Mouse (Mus musculus) hindbrain, embryonic 13.5 days (tissue): ENCODE results near the gene Spata25. TPM values are rescaled to one million over a fixed set of nuclear protein-coding genes. Genes with fewer than 3 reads are reported as not detected.
A peak's percentile ranks its signal among the peaks of the same experiment; 100 is the strongest.
"Not testable (repeated sequence)": the region's sequence is repeated elsewhere in the genome, so short reads cannot be mapped to it uniquely, and the experiment has no call there.

Experiments
- ATAC-seq: fragments of 200-750 bp; cut with Nextera tagmentation; 2 replicates; pipeline ENCODE4 v1.8.0; 2017; ENCODE audit warnings: moderate TSS enrichment; ENCODE audit not compliant: low FRiP score
- H3K27ac ChIP-seq: fragments of 300-500 bp; sonication (generic); 2 replicates; pipeline ENCODE4 v1.5.1; 2015; ENCODE audit warnings: inconsistent platforms, mild to moderate bottlenecking, moderate library complexity
- H3K27me3 ChIP-seq: fragments of 300-500 bp; sonication (generic); 2 replicates; pipeline ENCODE4 v1.6.1; 2015; ENCODE audit warnings: mild to moderate bottlenecking, inconsistent platforms
- H3K36me3 ChIP-seq: fragments of 300-500 bp; sonication (generic); 2 replicates; pipeline ENCODE4 v1.6.1; 2015; ENCODE audit warnings: mild to moderate bottlenecking, inconsistent platforms
- H3K4me1 ChIP-seq: fragments of 300-500 bp; sonication (generic); replicated peaks from 2 replicates; pipeline ENCODE4 v1.6.1; 2015; ENCODE audit warnings: inconsistent platforms
- H3K4me2 ChIP-seq: fragments of 300-500 bp; sonication (generic); 2 replicates; pipeline ENCODE4 v1.6.1; 2015; ENCODE audit warnings: inconsistent platforms, mild to moderate bottlenecking, moderate library complexity
- H3K4me3 ChIP-seq: fragments of 300-500 bp; sonication (generic); 2 replicates; pipeline ENCODE4 v1.5.1; 2015; ENCODE audit warnings: mild to moderate bottlenecking, inconsistent platforms
- H3K9ac ChIP-seq: fragments of 300-500 bp; sonication (generic); 2 replicates; pipeline ENCODE4 v1.6.1; 2015; ENCODE audit warnings: mild to moderate bottlenecking, inconsistent platforms
- H3K9me3 ChIP-seq: fragments of 300-500 bp; sonication (generic); 2 replicates; pipeline ENCODE4 v1.6.1; 2016; ENCODE audit warnings: inconsistent platforms
- WGBS: fragments of 180-500 bp; shearing (Covaris S2); methylation state at CpG from one replicate; pipeline ENCODE4 v1.1.7; 2015; 5-methylcytosine and 5-hydroxymethylcytosine counted together
- polyA plus RNA-seq: library from polyadenylated mRNA; unstranded; fragments of >200 nt; fragmentation: Nextera tagmentation; extraction: Ambion mirVana; gene quantifications from 2 replicates; pipeline ENCODE4 v1.2.1, GENCODE M21; 2015

Spata25 gene
- polyA plus RNA-seq, 1 experiment from 2014 or later: not detected

- H3K9ac ChIP-seq, H3K4me2 ChIP-seq, H3K27me3 ChIP-seq, H3K9me3 ChIP-seq, ATAC-seq, H3K27ac ChIP-seq, H3K4me3 ChIP-seq: not testable (repeated sequence)
- peaks cover 78% of the 10 kb centered on the region for H3K36me3 ChIP-seq
- peaks cover 16% of the 10 kb centered on the region for H3K4me1 ChIP-seq
- 84% methylated on average over 6 of the region's 6 CpGs for WGBS
These were observed 29.8 kb downstream of the Spata25 start for GRCm38 (mm10) chr2:164798554-164798953.

- H3K27me3 ChIP-seq: no peaks in the 10 kb centered on the region
- H3K4me1 ChIP-seq: no peaks in the 10 kb centered on the region
- no peak overlapping the region for H3K27ac ChIP-seq
- no peak overlapping the region for H3K4me2 ChIP-seq
- H3K9ac ChIP-seq: no peak overlapping the region
- H3K36me3 ChIP-seq: peaks cover 91% of the 10 kb centered on the region
- H3K9me3 ChIP-seq: no peaks in the 10 kb centered on the region
- no peak for ATAC-seq
- 87% methylated on average over 4 of the region's 4 CpGs for WGBS
- no peak overlapping the region for H3K4me3 ChIP-seq
These were observed 32.5 kb downstream of the Spata25 start for GRCm38 (mm10) chr2:164795868-164796267.

GRCm38 (mm10) chr2:164794293-164794692, 34.0 kb downstream of the Spata25 start:
- no peak overlapping the region for H3K4me2 ChIP-seq
- no peaks in the 10 kb centered on the region for H3K27me3 ChIP-seq
- H3K4me1 ChIP-seq: no peaks in the 10 kb centered on the region
- H3K27ac ChIP-seq: no peak overlapping the region
- no peak overlapping the region for H3K9ac ChIP-seq
- peaks cover 82% of the 10 kb centered on the region for H3K36me3 ChIP-seq
- ATAC-seq: peak; percentile 64; the same call in 1 of the 2 replicates
- no peak overlapping the region for H3K4me3 ChIP-seq
- WGBS: 36% methylated on average over 5 of the region's 5 CpGs
- H3K9me3 ChIP-seq: no peaks in the 10 kb centered on the region

GRCm38 (mm10) chr2:164793772-164794171, 34.6 kb downstream of the Spata25 start:
- ATAC-seq: no peak
- Histone ChIP-seq H3K9ac (no peak overlapping the region), H3K4me3 (no peak overlapping the region), H3K27ac (no peak overlapping the region), H3K27me3 (no peaks in the 10 kb centered on the region), H3K4me2 (no peak overlapping the region), H3K4me1 (no peaks in the 10 kb centered on the region), H3K36me3 (peaks cover 79% of the 10 kb centered on the region), H3K9me3 (no peaks in the 10 kb centered on the region)
- 93% methylated on average over 2 of the region's 2 CpGs for WGBS

GRCm38 (mm10) chr2:164793236-164793635, 35.1 kb downstream of the Spata25 start:
- WGBS: 86% methylated on average over 3 of the region's 3 CpGs
- Histone ChIP-seq H3K9ac (no peak overlapping the region), H3K9me3 (no peaks in the 10 kb centered on the region), H3K27me3 (no peaks in the 10 kb centered on the region), H3K4me1 (peaks cover 4% of the 10 kb centered on the region; the same call in 1 of the 2 replicates), H3K36me3 (peaks cover 75% of the 10 kb centered on the region), H3K27ac (no peak overlapping the region), H3K4me3 (no peak overlapping the region), H3K4me2 (no peak overlapping the region)
- ATAC-seq: no peak

GRCm38 (mm10) chr2:164792400-164793190, 35.7 kb downstream of the Spata25 start:
- H3K4me3 ChIP-seq: no peak overlapping the region
- H3K36me3 ChIP-seq: peaks cover 68% of the 10 kb centered on the region
- no peak overlapping the region for H3K27ac ChIP-seq
- no peak overlapping the region for H3K4me2 ChIP-seq
- H3K27me3 ChIP-seq: no peaks in the 10 kb centered on the region
- peaks cover 8% of the 10 kb centered on the region; the same call in 1 of the 2 replicates for H3K4me1 ChIP-seq
- WGBS: 94% methylated on average over 12 of the region's 12 CpGs
- no peak for ATAC-seq
- H3K9ac ChIP-seq: no peak overlapping the region; the same call in 1 of the 2 replicates
- H3K9me3 ChIP-seq: no peaks in the 10 kb centered on the region

GRCm38 (mm10) chr2:164791841-164792261, 36.5 kb downstream of the Spata25 start:
- no peak overlapping the region for H3K4me3 ChIP-seq
- H3K9me3 ChIP-seq: no peaks in the 10 kb centered on the region
- WGBS: 88% methylated on average over 18 of the region's 18 CpGs
- peaks cover 13% of the 10 kb centered on the region for H3K4me1 ChIP-seq
- no peak for ATAC-seq
- no peaks in the 10 kb centered on the region for H3K27me3 ChIP-seq
- H3K9ac ChIP-seq: no peak overlapping the region
- no peak overlapping the region for H3K4me2 ChIP-seq
- peaks cover 63% of the 10 kb centered on the region for H3K36me3 ChIP-seq
- H3K27ac ChIP-seq: peak overlapping the region; percentile 30; the same call in 1 of the 2 replicates

- Histone ChIP-seq H3K4me3 (no peak overlapping the region), H3K27me3 (no peaks in the 10 kb centered on the region), H3K9me3 (no peaks in the 10 kb centered on the region), H3K4me1 (peaks cover 24% of the 10 kb centered on the region), H3K27ac (no peak overlapping the region), H3K4me2 (no peak overlapping the region), H3K36me3 (peaks cover 49% of the 10 kb centered on the region), H3K9ac (no peak overlapping the region)
- WGBS: 84% methylated on average over 4 of the region's 4 CpGs
- ATAC-seq: no peak
These were observed 37.9 kb downstream of the Spata25 start for GRCm38 (mm10) chr2:164790451-164790850.

- Histone ChIP-seq H3K4me2 (no peak overlapping the region), H3K27ac (no peak overlapping the region), H3K27me3 (0 out of 2 replicates have a peak, but pooled peaks cover 6% of the 10 kb centered on the region), H3K4me3 (no peak overlapping the region), H3K36me3 (peaks cover 33% of the 10 kb centered on the region), H3K9ac (peak overlapping the region; percentile 35), H3K9me3 (no peaks in the 10 kb centered on the region), H3K4me1 (peaks cover 33% of the 10 kb centered on the region)
- 75% methylated on average over 4 of the region's 4 CpGs for WGBS
- no peak for ATAC-seq
These were observed 39.9 kb downstream of the Spata25 start for GRCm38 (mm10) chr2:164788411-164788810.

- no peak for ATAC-seq
- Histone ChIP-seq H3K9ac (no peak overlapping the region), H3K36me3 (peaks cover 27% of the 10 kb centered on the region), H3K4me3 (no peak overlapping the region), H3K27me3 (0 out of 2 replicates have a peak, but pooled peaks cover 6% of the 10 kb centered on the region), H3K9me3 (no peaks in the 10 kb centered on the region), H3K27ac (no peak overlapping the region), H3K4me1 (peaks cover 33% of the 10 kb centered on the region), H3K4me2 (no peak overlapping the region)
- WGBS: 81% methylated on average over 10 of the region's 10 CpGs
These were observed 40.6 kb downstream of the Spata25 start for GRCm38 (mm10) chr2:164787779-164788178.

- no peaks in the 10 kb centered on the region for H3K9me3 ChIP-seq
- no peak overlapping the region; the same call in 1 of the 2 replicates for H3K9ac ChIP-seq
- ATAC-seq: no peak
- peaks cover 19% of the 10 kb centered on the region for H3K36me3 ChIP-seq
- H3K4me1 ChIP-seq: peaks cover 33% of the 10 kb centered on the region
- WGBS: 88% methylated on average over 3 of the region's 3 CpGs
- no peak overlapping the region for H3K27ac ChIP-seq
- 0 out of 2 replicates have a peak, but pooled peaks cover 6% of the 10 kb centered on the region for H3K27me3 ChIP-seq
- peak overlapping the region; percentile 66 for H3K4me3 ChIP-seq
- H3K4me2 ChIP-seq: peak overlapping the region; percentile 91
These were observed 41.3 kb downstream of the Spata25 start for GRCm38 (mm10) chr2:164787032-164787431.

GRCm38 (mm10) chr2:164786388-164786885, 41.9 kb downstream of the Spata25 start:
- peak overlapping the region; percentile 91 for H3K4me2 ChIP-seq

More at GRCm38 (mm10) chr2:164786388-164786885, 41.9 kb downstream of the Spata25 start:
- Histone ChIP-seq H3K9me3 (no peaks in the 10 kb centered on the region), H3K4me3 (peak overlapping the region; percentile 66), H3K36me3 (peaks cover 13% of the 10 kb centered on the region), H3K27me3 (0 out of 2 replicates have a peak, but pooled peaks cover 6% of the 10 kb centered on the region), H3K9ac (peak overlapping the region; percentile 82), H3K4me1 (peaks cover 33% of the 10 kb centered on the region), H3K27ac (peak overlapping the region; percentile 69; the same call in 1 of the 2 replicates)
- ATAC-seq: no peak; the same call in 1 of the 2 replicates
- 10% methylated on average over 15 of the region's 15 CpGs for WGBS
